Mouse (Mus musculus) cerebellum, adult (tissue): Measurements from ENCODE around the gene Iah1.

Source experiments
- ATAC-seq: cut with Nextera tagmentation; 2 replicates; pipeline ENCODE4 v1.9.2; 2017; ENCODE audit warnings: mild to moderate bottlenecking, moderate library complexity, mixed read lengths; ENCODE audit not compliant: insufficient number of reproducible peaks, low FRiP score, low TSS enrichment

The Iah1 gene

DNA sequence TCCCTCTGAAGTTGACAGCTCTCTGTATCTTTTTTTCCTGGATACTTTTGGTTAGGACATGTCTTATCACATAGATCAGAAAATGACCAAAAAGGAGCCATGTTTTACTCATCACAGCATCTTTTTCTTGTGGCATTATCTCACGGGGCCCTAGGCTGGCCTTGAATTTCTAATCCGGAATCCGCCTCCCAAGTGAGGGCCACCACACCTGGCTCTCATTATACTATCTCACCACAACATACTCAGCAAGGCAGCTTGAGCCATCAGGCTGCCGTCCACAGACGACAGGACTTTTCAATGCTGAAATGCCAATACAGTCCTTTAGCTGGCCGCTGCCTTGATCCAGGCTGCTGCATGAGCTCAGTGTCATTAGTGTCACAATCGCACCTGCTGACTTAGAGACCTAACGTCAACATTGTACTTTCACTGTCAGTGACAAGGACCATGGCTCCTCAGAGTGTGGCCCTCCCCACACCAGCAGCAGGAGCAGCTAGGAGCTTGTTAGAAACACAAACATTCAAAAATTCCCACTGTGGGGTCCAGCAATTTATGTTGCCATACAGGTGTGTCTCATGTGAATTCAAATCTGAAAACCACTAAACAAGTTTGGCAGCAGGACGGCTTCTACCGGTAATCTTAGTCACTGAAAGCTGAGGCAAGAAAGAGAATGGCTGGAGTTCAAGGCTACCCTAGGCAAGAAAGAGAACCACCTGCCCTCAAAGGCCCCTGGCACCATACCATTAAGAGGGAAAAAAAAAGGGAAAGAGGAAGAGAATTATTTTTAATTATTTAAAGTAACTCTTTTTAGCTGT lies 48.6 kb downstream of the Iah1 start:
- ATAC-seq, result no peak

GRCm38 (mm10) chr12:21368376-21369086 lies 52.3 kb downstream of the Iah1 start:
- no peak for ATAC-seq

DNA sequence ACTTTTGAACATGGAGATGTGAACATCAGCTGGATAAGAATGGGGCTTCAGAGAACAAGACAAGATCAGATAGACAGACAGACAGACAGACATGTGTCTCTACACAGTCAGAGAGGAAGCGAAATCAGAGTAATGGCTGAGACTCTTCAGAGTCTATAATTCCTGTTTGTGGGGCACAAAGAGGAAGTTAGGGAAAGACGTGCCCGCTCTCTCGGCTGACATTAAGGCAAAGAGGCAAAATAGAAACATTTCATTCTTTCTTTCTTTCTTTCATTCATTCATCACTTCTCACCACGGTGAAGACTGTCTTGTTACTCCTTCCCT lies 52.9 kb downstream of the Iah1 start:
- ATAC-seq, result no peak

DNA sequence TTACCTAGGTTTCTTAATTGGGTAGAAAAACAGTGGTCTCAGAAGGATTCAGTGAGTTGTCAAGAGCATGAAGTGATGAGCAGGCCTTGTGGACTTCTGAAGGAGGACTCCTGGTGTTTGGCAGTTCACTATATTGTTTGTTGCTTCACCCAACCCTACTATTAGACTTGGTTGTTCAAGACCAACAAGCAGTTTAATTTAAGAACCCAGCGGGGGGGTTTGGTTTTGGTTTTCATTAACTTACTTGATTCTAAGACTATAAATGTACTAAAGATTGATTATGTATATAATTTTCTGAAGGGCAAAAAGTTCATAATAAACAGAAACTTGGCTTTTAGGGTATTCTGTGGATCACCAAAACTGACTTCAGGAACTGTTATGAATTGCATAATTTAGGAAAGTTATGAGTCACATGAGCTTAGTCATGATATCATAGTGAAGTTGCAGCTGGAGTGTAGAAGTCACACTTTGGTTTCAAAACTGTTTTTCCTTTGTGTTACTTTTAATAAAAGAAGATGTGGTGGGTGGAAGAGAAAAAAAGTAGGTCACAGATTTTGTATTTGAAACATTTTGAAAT lies 53.9 kb downstream of the Iah1 start:
- ATAC-seq, result no peak

DNA sequence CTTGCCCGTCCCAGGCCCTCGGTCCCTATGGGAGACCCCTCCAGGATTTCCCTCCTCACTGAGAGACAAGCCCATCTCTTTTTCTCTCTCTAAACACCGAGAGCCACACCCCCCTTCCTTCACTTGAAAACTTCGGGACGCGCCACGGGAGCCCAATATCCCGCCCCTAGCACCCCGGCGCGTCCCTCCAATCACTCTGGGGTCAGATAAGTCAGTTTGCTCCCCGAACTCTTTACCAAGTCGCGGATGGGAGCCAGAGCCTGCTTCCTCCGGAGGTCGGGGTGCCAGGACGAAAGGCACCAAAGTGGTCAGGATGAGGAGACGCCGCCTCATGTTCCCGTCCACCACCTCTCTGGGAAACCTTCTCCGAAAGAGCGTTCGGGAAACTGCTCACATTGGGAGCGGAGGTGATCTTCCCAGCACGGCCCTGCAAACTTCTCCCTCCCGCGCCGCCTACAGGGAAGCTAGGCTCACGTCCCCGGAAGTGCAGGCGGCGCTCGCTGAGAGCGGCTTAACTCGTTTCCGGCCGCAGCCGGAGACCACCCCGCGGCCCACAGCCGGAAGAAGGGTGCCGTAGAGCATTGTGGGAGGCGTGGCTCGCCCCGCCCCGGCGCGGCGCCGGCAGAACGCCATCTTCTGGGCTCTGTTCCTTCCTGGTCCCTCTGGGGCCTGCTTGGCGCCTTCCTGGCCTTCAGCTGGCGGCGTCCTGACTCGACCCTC lies 57.1 kb downstream of the Iah1 start, which contains the start of gene Adam17:
Gene Adam17, minus strand, starts transcription at position 533 of the 720 bp plus-strand sequence.
- ATAC-seq, result peak; percentile 99
